Mouse (Mus musculus): ENCODE data around the gene Hivep3. TPM values are rescaled to one million over a fixed set of nuclear protein-coding genes. Genes with fewer than 3 reads are reported as not detected.

The Hivep3 gene
- polyA plus RNA-seq, 1 experiment from 2014 or later, result 3.7 TPM

GRCm38 (mm10) chr4:119762171-119762570 lies 28.6 kb downstream of the Hivep3 start:
- H3K27me3 ChIP-seq, result no peaks in the 10 kb centered on the region
- no peak overlapping the region for H3K27ac ChIP-seq
- no peak for ATAC-seq (ENCODE audit: insufficient number of reproducible peaks, insufficient read depth, low FRiP score, low TSS enrichment, low read depth)
- 78% methylated on average over 2 of the region's 2 CpGs for WGBS
- H3K9me3 ChIP-seq, result no peaks in the 10 kb centered on the region
- H3K4me2 ChIP-seq, result no peak overlapping the region
- H3K4me3 ChIP-seq, result no peak overlapping the region
- no peaks in the 10 kb centered on the region for H3K36me3 ChIP-seq
- no peaks in the 10 kb centered on the region for H3K4me1 ChIP-seq
- no peak overlapping the region for H3K9ac ChIP-seq

- H3K27me3 ChIP-seq, result no peaks in the 10 kb centered on the region
- H3K36me3 ChIP-seq, result no peaks in the 10 kb centered on the region
- H3K4me1 ChIP-seq, result no peaks in the 10 kb centered on the region
- no peak overlapping the region for H3K4me3 ChIP-seq
- 87% methylated on average over 3 of the region's 3 CpGs for WGBS
- ATAC-seq (ENCODE audit: insufficient number of reproducible peaks, insufficient read depth, low FRiP score, low TSS enrichment, low read depth), result no peak
- H3K9me3 ChIP-seq, result no peaks in the 10 kb centered on the region
- no peak overlapping the region for H3K9ac ChIP-seq
- H3K27ac ChIP-seq, result no peak overlapping the region
- H3K4me2 ChIP-seq, result no peak overlapping the region
These were observed 34.5 kb downstream of the Hivep3 start for GRCm38 (mm10) chr4:119768046-119768445.

DNA sequence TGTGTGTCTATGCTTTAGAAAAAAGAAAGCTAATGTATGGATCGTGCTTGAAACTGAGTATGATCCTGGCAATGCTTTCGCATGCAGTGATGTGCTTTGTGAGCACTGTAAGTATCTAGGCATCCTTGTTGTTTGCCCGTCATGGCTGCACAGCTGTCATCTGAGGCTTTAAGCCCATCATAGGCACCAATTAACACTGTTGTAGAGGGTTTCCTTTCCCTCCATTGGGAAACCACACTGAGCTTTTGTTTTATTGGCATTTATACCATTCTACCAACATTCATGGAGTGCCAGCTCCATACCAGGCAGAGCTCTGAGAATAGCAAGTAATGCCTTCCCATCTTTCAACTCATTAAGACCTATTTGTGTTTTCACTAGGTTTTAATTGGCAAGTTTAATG lies 42.3 kb downstream of the Hivep3 start:
- no peak overlapping the region for H3K4me3 ChIP-seq
- no peak overlapping the region for H3K9ac ChIP-seq
- ATAC-seq (ENCODE audit: insufficient number of reproducible peaks, insufficient read depth, low FRiP score, low TSS enrichment, low read depth), result no peak
- H3K4me2 ChIP-seq, result no peak overlapping the region
- H3K4me1 ChIP-seq, result peaks cover 7% of the 10 kb centered on the region
- no peak overlapping the region for H3K27ac ChIP-seq
- WGBS, result 83% methylated on average over 3 of the region's 3 CpGs
- H3K27me3 ChIP-seq, result no peaks in the 10 kb centered on the region
- no peaks in the 10 kb centered on the region for H3K36me3 ChIP-seq
- H3K9me3 ChIP-seq, result no peaks in the 10 kb centered on the region

DNA sequence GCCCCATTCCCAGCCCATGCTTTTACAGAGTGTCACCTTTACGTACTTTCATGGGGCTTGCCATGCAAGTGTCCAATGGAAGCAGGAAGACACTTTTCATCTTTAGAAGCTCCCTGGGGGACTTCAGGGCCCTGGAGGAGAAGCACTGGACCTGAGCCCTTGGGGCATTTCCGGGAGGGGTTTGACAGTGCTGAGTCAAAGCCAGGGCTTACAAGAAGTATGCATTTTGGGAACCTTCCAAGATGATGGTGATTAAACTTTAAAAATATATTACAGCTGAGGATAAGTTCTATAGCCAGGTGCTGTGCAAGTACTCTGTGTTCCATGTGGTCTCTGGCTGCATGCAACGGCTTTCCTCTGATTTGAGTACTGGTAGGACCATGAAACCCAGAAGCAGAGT lies 43.6 kb downstream of the Hivep3 start:
- H3K9ac ChIP-seq, result no peak overlapping the region
- no peaks in the 10 kb centered on the region for H3K9me3 ChIP-seq
- H3K27ac ChIP-seq, result no peak overlapping the region
- ATAC-seq (ENCODE audit: insufficient number of reproducible peaks, insufficient read depth, low FRiP score, low TSS enrichment, low read depth), result no peak
- no peaks in the 10 kb centered on the region for H3K36me3 ChIP-seq
- no peak overlapping the region for H3K4me3 ChIP-seq
- H3K4me1 ChIP-seq, result peaks cover 7% of the 10 kb centered on the region
- H3K4me2 ChIP-seq, result no peak overlapping the region
- 89% methylated on average over 3 of the region's 3 CpGs for WGBS
- H3K27me3 ChIP-seq, result no peaks in the 10 kb centered on the region

DNA sequence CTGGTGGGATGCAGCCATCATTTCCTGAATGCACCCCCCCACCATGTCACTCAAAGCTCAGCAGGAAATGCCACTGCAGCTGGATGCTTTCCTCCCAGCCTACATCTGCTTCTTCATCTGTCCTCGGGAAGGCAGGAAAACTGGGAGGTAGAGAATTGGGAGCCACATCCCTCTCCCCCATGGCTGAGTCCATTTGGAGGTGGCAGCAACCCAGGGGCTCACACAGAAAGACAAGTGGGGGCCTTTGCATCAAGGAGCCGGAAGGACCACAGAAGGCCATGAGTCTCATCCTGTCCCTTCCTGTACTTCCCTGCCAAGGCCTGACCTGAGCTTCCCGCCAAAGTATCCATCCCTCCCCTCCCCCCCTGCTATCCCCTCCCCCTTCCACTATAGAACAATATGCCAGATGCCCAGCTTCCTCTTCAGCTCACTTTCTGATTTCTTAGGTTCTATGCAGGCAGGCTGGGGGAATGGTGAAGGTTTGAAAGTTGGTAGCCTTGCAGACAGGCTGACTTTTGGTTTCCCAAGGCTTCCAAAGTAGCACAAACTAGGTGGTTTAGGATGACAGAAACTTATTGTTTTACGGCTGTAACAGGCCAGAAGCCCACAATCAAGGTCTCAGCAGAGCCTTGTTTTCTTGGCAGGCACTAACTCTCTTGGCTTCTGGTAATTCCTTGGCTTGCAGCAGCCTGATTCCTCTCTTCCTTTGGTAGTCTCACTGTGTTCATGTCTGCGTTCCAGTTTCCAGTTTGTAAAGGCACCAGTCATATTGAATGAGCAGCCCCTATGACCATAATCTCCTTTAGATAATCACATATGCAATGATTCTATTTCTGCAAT lies 46.2 kb downstream of the Hivep3 start:
- Histone ChIP-seq H3K9me3 (no peaks in the 10 kb centered on the region), H3K4me2 (no peak overlapping the region), H3K4me3 (no peak overlapping the region), H3K36me3 (no peaks in the 10 kb centered on the region), H3K27ac (no peak overlapping the region), H3K27me3 (no peaks in the 10 kb centered on the region), H3K9ac (no peak overlapping the region), H3K4me1 (peaks cover 7% of the 10 kb centered on the region)
- WGBS, result 44% methylated on average over 5 of the region's 5 CpGs
- no peak for ATAC-seq (ENCODE audit: insufficient number of reproducible peaks, insufficient read depth, low FRiP score, low TSS enrichment, low read depth)

- Histone ChIP-seq H3K9ac (no peak overlapping the region), H3K4me1 (peaks cover 7% of the 10 kb centered on the region), H3K36me3 (no peaks in the 10 kb centered on the region), H3K4me3 (no peak overlapping the region), H3K27me3 (no peaks in the 10 kb centered on the region), H3K9me3 (no peaks in the 10 kb centered on the region), H3K27ac (no peak overlapping the region), H3K4me2 (no peak overlapping the region)
- no peak for ATAC-seq (ENCODE audit: insufficient number of reproducible peaks, insufficient read depth, low FRiP score, low TSS enrichment, low read depth)
- WGBS, result 77% methylated on average over 6 of the region's 6 CpGs
These were observed 47.3 kb downstream of the Hivep3 start for GRCm38 (mm10) chr4:119780881-119781280.

- H3K9ac ChIP-seq, result no peak overlapping the region
- WGBS, result 88% methylated on average over 3 of the region's 3 CpGs
- no peaks in the 10 kb centered on the region for H3K27me3 ChIP-seq
- ATAC-seq (ENCODE audit: insufficient number of reproducible peaks, insufficient read depth, low FRiP score, low TSS enrichment, low read depth), result no peak
- H3K4me2 ChIP-seq, result no peak overlapping the region
- H3K27ac ChIP-seq, result no peak overlapping the region
- H3K36me3 ChIP-seq, result no peaks in the 10 kb centered on the region
- H3K9me3 ChIP-seq, result no peaks in the 10 kb centered on the region
- H3K4me3 ChIP-seq, result no peak overlapping the region
- H3K4me1 ChIP-seq, result peaks cover 1% of the 10 kb centered on the region
These were observed 51.4 kb downstream of the Hivep3 start for GRCm38 (mm10) chr4:119784959-119785358.

DNA sequence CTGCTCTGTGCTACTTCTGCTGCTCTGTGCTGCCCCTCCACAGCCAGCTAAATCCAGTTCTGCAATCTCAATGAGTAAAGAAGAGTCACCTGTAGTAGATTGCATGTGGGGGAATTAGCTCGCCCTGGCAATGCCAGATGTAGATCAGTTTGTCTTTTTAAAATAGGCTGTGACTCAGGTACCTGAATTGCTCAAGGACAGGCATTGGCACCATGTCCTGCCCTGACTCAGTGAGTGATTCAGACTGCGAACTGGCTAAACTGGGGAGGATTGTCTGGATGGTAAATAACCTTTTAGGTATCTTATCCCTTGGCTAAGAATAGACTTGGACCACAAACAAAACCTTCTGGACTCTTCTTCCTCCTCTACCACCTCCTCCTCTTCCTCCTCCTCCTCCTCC lies 52.7 kb downstream of the Hivep3 start:
- H3K9me3 ChIP-seq, result no peaks in the 10 kb centered on the region
- no peak overlapping the region for H3K27ac ChIP-seq
- H3K27me3 ChIP-seq, result no peaks in the 10 kb centered on the region
- 73% methylated on average over 2 of the region's 2 CpGs for WGBS
- ATAC-seq (ENCODE audit: insufficient number of reproducible peaks, insufficient read depth, low FRiP score, low TSS enrichment, low read depth), result no peak
- no peak overlapping the region for H3K9ac ChIP-seq
- H3K36me3 ChIP-seq, result no peaks in the 10 kb centered on the region
- H3K4me2 ChIP-seq, result no peak overlapping the region
- H3K4me3 ChIP-seq, result no peak overlapping the region
- H3K4me1 ChIP-seq, result no peaks in the 10 kb centered on the region

DNA sequence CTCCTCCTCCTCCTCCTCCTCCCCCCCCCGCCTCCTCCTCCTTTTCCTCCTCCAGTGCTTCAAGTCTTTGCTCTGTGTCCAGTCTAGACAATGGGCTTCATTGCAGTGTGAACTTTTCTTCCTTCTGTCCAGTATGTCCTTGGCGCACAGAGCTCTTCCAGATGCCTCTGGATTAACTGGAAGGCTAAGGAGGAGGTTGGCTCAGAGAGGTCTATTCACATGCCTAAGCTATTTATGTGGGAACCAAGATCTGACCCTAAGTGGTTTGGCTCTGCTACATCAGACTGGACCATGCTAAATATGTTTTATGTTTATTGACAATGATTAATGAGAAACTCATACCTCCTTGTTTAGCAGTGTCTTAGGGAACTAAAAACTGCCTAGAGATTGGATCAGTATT lies 53.1 kb downstream of the Hivep3 start:
- Histone ChIP-seq H3K27ac (no peak overlapping the region), H3K4me2 (no peak overlapping the region), H3K4me1 (no peaks in the 10 kb centered on the region), H3K4me3 (no peak overlapping the region), H3K27me3 (no peaks in the 10 kb centered on the region), H3K9ac (no peak overlapping the region), H3K36me3 (no peaks in the 10 kb centered on the region), H3K9me3 (no peaks in the 10 kb centered on the region)
- no peak for ATAC-seq (ENCODE audit: insufficient number of reproducible peaks, insufficient read depth, low FRiP score, low TSS enrichment, low read depth)
- WGBS, result 75% methylated on average over 1 of the region's 2 CpGs

- H3K9me3 ChIP-seq, result no peaks in the 10 kb centered on the region
- no peak overlapping the region for H3K9ac ChIP-seq
- no peak overlapping the region for H3K4me2 ChIP-seq
- H3K27ac ChIP-seq, result no peak overlapping the region
- ATAC-seq (ENCODE audit: insufficient number of reproducible peaks, insufficient read depth, low FRiP score, low TSS enrichment, low read depth), result no peak
- no peaks in the 10 kb centered on the region for H3K4me1 ChIP-seq
- no peaks in the 10 kb centered on the region for H3K27me3 ChIP-seq
- no peaks in the 10 kb centered on the region for H3K36me3 ChIP-seq
- WGBS, result 86% methylated on average over 6 of the region's 6 CpGs
- no peak overlapping the region for H3K4me3 ChIP-seq
These were observed 55.2 kb downstream of the Hivep3 start for GRCm38 (mm10) chr4:119788746-119789145.

GRCm38 (mm10) chr4:119789495-119790148 lies 56.0 kb downstream of the Hivep3 start:
- Histone ChIP-seq H3K4me2 (no peak overlapping the region), H3K27ac (no peak overlapping the region), H3K4me1 (no peaks in the 10 kb centered on the region), H3K27me3 (no peaks in the 10 kb centered on the region), H3K9me3 (no peaks in the 10 kb centered on the region), H3K4me3 (no peak overlapping the region), H3K9ac (no peak overlapping the region), H3K36me3 (no peaks in the 10 kb centered on the region)
- 80% methylated on average over 9 of the region's 9 CpGs for WGBS
- ATAC-seq (ENCODE audit: insufficient number of reproducible peaks, insufficient read depth, low FRiP score, low TSS enrichment, low read depth), result no peak

DNA sequence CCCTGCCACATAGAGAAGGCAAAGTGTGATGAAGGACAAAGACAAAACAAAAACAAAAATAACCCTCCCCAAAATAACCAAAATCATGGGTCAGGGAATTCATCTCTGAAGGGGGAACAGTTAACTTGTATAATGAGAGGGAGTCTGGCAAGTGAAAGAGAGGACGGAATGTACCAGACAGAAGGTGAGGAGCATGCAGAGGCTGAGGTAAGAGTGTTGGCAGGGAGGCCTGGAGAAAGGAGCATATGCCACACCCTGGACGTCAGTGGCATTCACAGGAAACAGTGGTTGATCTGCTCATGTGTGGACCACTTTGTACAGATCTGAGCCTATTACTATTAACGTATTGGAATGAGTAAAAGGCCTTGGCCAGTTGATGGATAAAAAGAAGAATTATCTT lies 65.3 kb downstream of the Hivep3 start:
- Histone ChIP-seq H3K36me3 (no peaks in the 10 kb centered on the region), H3K27me3 (no peaks in the 10 kb centered on the region), H3K9ac (no peak overlapping the region), H3K9me3 (no peaks in the 10 kb centered on the region), H3K27ac (no peak overlapping the region), H3K4me2 (no peak overlapping the region), H3K4me3 (no peak overlapping the region), H3K4me1 (no peaks in the 10 kb centered on the region)
- ATAC-seq (ENCODE audit: insufficient number of reproducible peaks, insufficient read depth, low FRiP score, low TSS enrichment, low read depth), result no peak
- WGBS, result 66% methylated on average over 3 of the region's 3 CpGs
